Comparison of ENCODE assay signal across 9 mouse cellular contexts in genomic region chr9:99357561-99357920, GRCm38 (mm10). TPM values are rescaled to one million over a fixed set of nuclear protein-coding genes. Genes with fewer than 3 reads are reported as not detected.
DNase-seq lines count a peak whose midpoint lies in the region; ATAC-seq lines count a peak whose summit lies in the region.
"Had no signal": no experiment of that assay in that cellular context is flagged by ENCODE, and none has a peak within 500 bp of the region (broad histone marks: within the 10 kb centered on the region; RNA-seq: fewer than 3 reads in every experiment).

No protein-coding gene starts in this region.

- H3K9me3 ChIP-seq in heart, embryonic 14.5 days (ENCODE audit: control insufficient read depth, low read length) = no peaks in the 10 kb centered on the region
- H3K9me3 ChIP-seq in hindbrain, embryonic 12.5 days (replicated peaks) = no peaks in the 10 kb centered on the region
- H3K9me3 ChIP-seq in midbrain, embryonic 12.5 days = no peaks in the 10 kb centered on the region

- H3K4me2 ChIP-seq in heart, embryonic 14.5 days (ENCODE audit: low read length) = peak overlapping the region; percentile 87
- peak overlapping the region; percentile 87 for H3K4me2 ChIP-seq in hindbrain, embryonic 12.5 days (replicated peaks)
- H3K4me2 ChIP-seq in midbrain, embryonic 12.5 days (replicated peaks) = peak overlapping the region; percentile 91

- H3K27me3 ChIP-seq in heart, embryonic 14.5 days (ENCODE audit: control insufficient read depth, insufficient read depth, low read length) = peaks cover 69% of the 10 kb centered on the region
- peaks cover 44% of the 10 kb centered on the region for H3K27me3 ChIP-seq in hindbrain, embryonic 12.5 days
- peaks cover 62% of the 10 kb centered on the region for H3K27me3 ChIP-seq in midbrain, embryonic 12.5 days

- intact Hi-C loops in left cerebral cortex, postnatal 36 days (cut with DNase I) = no loop called here

- 5% methylated on average over 19 of the region's 19 CpGs for WGBS in heart, embryonic 14.5 days
- WGBS in hindbrain, embryonic 12.5 days = 6% methylated on average over 19 of the region's 19 CpGs
- 5% methylated on average over 19 of the region's 19 CpGs for WGBS in midbrain, embryonic 12.5 days

- peak overlapping the region; percentile 56 for H3K9ac ChIP-seq in heart, embryonic 14.5 days (ENCODE audit: low read length)
- H3K9ac ChIP-seq in hindbrain, embryonic 12.5 days = no peak overlapping the region
- H3K9ac ChIP-seq in midbrain, embryonic 12.5 days (replicated peaks) = peak overlapping the region; percentile 37; the same call in 1 of the 2 replicates

- no peak for ATAC-seq in heart, embryonic 14.5 days (ENCODE audit: insufficient number of reproducible peaks, insufficient read depth, low FRiP score, low read depth)
- ATAC-seq in common myeloid progenitor, adult 5-6 weeks (replicated peaks; ENCODE audit: low read depth, poor library complexity, severe bottlenecking) = peak; percentile 28
- no peak for ATAC-seq in hindbrain, embryonic 12.5 days (ENCODE audit: low FRiP score)
- 0 out of 2 replicates have a peak, but pooled peaks have one; percentile 34 for ATAC-seq in midbrain, embryonic 12.5 days (ENCODE audit: low FRiP score, low read depth)
- ATAC-seq in erythroid progenitor cell, adult 5-6 weeks (replicated peaks; ENCODE audit: low FRiP score, poor library complexity, severe bottlenecking) = no peak

- H3K4me3 ChIP-seq in heart, embryonic 14.5 days (ENCODE audit: control insufficient read depth in 1 of 2, insufficient read depth in 1 of 2, low read depth in 1 of 2, low read length in 2 of 2) = peak overlapping the region; percentile 38 to 47
- H3K4me3 ChIP-seq in hindbrain, embryonic 12.5 days = peak overlapping the region; percentile 41
- H3K4me3 ChIP-seq in midbrain, embryonic 12.5 days = peak overlapping the region; percentile 46

- H3K4me1 ChIP-seq in heart, embryonic 14.5 days (ENCODE audit: control insufficient read depth in 2 of 2, insufficient read depth in 2 of 2, low read length in 2 of 2) = peaks cover 0 to 14% of the 10 kb centered on the region in 2 experiments; a peak in 3 of 4 replicates
- peaks cover 13% of the 10 kb centered on the region for H3K4me1 ChIP-seq in hindbrain, embryonic 12.5 days
- peaks cover 21% of the 10 kb centered on the region for H3K4me1 ChIP-seq in midbrain, embryonic 12.5 days

- no peaks in the 10 kb centered on the region for H3K36me3 ChIP-seq in heart, embryonic 14.5 days (ENCODE audit: control insufficient read depth, insufficient read depth, low read length)
- no peaks in the 10 kb centered on the region for H3K36me3 ChIP-seq in hindbrain, embryonic 12.5 days
- no peaks in the 10 kb centered on the region for H3K36me3 ChIP-seq in midbrain, embryonic 12.5 days

- DNase-seq in heart, adult 18-20 months = no peak
- no peak for DNase-seq in adrenal gland, adult 18-20 months (ENCODE audit: low spot score in 2 of 2)
- DNase-seq in left cerebral cortex, postnatal 36 days (ENCODE audit: low spot score in 2 of 2) = no peak
- DNase-seq: cerebellum, adult 8-10 months had no signal

- H3K27ac ChIP-seq in heart, embryonic 14.5 days (replicated peaks in 1 of 2; ENCODE audit: control insufficient read depth in 1 of 2, insufficient read depth in 1 of 2, low read depth in 2 of 2, low read length in 2 of 2) = no peak overlapping the region
- no peak overlapping the region for H3K27ac ChIP-seq in hindbrain, embryonic 12.5 days
- H3K27ac ChIP-seq in midbrain, embryonic 12.5 days (replicated peaks) = no peak overlapping the region

RNA-seq across cellular contexts. Expression of gene Esyt3, which starts 0.8 kb away (rescaled TPM):
- 0.14 and 0.32 TPM in 2 replicates for polyA plus RNA-seq in heart, embryonic 14.5 days (2014; fragmentation: Nextera tagmentation; extraction: Ambion mirVana)
- total RNA-seq in heart, adult 18-20 months (2021) = under 1 TPM; 0.36 to 0.40 TPM
- 0.09 TPM in 1 of 2 replicates, not detected in the other for total RNA-seq in common myeloid progenitor, adult 5-6 weeks (2017)
- 0.27 and 0.52 TPM in 2 replicates for polyA plus RNA-seq in hindbrain, embryonic 12.5 days (2016; fragmentation: Nextera tagmentation; extraction: Ambion mirVana)
- 0.27 and 0.31 TPM in 2 replicates for polyA plus RNA-seq in midbrain, embryonic 12.5 days (2016; fragmentation: Nextera tagmentation; extraction: Ambion mirVana)
- 1 to 10 TPM in 1 of 2 experiments, under 1 TPM in 1; 0.36 to 1.3 TPM for total RNA-seq in adrenal gland, adult 18-20 months (2021)
- total RNA-seq in left cerebral cortex, postnatal 36 days (2021) = 1 to 10 TPM; 1.1 to 1.2 TPM
- total RNA-seq in erythroid progenitor cell, adult 5-6 weeks (2015; ENCODE audit: low replicate concordance) = not detected in 2 replicates
- total RNA-seq in erythroid progenitor cell, adult 5-6 weeks (2017; ENCODE audit: low replicate concordance) = not detected in 2 replicates

Comparison
In these comparisons a context has a peak if more than half of its experiments do, and no peak if none do; other contexts are left out.
1. ATAC-seq: peak in common myeloid progenitor, adult 5-6 weeks (single experiment) and midbrain, embryonic 12.5 days (single experiment); none in heart, embryonic 14.5 days (single experiment), hindbrain, embryonic 12.5 days (single experiment) and erythroid progenitor cell, adult 5-6 weeks (single experiment).
2. Peak in every context shown above with its lines, with median percentiles within 50 percentile points of each other: H3K4me2 ChIP-seq and H3K4me3 ChIP-seq.